Mouse (Mus musculus) right cerebral cortex, postnatal 4 days (tissue): ENCODE measurements around the gene Grb10.

ENCODE experiments used
- DNase-seq: peaks from one replicate; pipeline ENCODE4 v3.0.0-alpha.2; 2022

Grb10 gene

GRCm38 (mm10) chr11:12038470-12038985 lies at the start of gene Grb10:
Grb10 (minus strand) TSS chr11:12038683.
- DNase-seq = no peak

DNA sequence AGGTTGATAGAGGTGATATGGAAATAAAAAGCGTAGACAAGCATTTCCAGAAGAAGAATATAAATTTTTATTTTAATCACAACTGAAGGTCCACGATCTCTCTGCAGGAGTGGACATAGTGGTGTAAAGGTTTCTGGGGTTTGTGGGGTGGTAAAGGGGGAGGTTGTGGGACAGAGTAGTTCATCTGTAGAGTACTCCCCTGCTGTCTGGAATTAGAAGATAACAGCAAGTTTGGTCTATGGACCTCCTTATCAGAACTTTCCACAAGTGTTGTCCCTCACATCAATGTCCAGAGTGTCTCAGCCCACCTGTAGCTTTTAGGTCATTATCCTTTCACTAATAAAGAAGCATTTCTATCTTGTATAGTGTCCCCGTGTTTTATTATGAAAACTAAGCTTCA lies 43.2 kb upstream of the Grb10 start:
- no peak for DNase-seq

- DNase-seq = no peak
Observed at GRCm38 (mm10) chr11:12079231-12079630, 40.7 kb upstream of the Grb10 start.

GRCm38 (mm10) chr11:12075449-12075848 lies 37.0 kb upstream of the Grb10 start:
- DNase-seq = no peak

DNA sequence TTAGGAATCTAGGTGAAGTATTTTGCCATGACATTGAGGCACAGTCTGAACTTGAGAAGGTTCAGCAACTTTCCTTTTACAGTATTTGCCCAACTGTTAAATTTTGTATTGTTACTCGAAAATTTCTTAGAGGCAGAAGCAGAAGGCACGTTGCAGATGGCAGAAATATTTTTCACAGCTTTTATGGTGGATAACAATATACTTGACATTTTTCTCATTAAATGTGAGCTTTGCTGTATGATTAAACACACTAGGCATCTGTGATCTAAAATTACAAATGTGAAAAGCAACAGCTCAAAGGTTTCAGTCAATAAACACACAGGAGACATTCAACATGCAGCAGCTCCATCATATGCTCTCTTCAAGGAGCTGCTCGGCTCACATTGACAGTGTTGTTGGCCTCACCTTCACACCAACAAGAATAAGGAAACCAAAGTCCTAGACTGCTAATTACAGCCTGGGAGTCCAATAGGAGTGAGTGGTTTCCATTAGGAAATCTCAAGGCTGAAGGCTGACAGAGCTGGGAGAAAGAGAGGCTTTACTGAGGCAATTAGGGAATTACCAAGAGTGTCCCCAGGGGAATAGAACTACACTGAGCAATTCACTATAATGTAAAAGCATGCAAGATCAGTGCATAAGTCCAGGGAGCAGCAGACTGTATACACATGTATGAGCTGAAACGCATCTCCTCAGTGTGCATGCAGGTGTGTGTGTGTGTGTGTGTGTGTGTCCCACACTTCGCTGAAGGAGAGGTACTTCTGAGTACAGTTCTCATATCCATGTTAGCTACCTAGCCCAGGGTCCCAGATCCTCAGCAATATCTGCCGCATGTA lies 35.1 kb upstream of the Grb10 start:
- no peak for DNase-seq

GRCm38 (mm10) chr11:12072322-12072721 lies 33.8 kb upstream of the Grb10 start:
- no peak for DNase-seq

DNA sequence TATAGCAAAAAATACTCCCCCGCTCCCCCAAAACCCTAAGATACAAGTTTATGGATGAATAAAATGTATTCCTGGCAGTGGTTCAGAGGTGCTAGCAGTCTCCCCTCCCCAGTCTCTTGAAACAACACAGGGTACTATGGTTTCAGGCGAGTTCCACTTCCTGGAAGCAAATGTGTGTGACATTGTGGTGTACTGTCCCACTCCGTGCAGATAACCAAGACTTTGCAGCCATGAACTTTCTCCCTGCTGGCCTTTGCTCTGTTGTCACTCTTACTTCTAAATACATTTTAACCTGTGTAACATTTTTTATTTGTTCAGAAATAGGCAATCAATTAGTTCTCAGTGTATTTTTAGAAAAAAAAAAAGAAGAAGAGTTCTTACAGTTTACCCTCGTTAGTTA lies 20.5 kb upstream of the Grb10 start:
- no peak for DNase-seq

DNA sequence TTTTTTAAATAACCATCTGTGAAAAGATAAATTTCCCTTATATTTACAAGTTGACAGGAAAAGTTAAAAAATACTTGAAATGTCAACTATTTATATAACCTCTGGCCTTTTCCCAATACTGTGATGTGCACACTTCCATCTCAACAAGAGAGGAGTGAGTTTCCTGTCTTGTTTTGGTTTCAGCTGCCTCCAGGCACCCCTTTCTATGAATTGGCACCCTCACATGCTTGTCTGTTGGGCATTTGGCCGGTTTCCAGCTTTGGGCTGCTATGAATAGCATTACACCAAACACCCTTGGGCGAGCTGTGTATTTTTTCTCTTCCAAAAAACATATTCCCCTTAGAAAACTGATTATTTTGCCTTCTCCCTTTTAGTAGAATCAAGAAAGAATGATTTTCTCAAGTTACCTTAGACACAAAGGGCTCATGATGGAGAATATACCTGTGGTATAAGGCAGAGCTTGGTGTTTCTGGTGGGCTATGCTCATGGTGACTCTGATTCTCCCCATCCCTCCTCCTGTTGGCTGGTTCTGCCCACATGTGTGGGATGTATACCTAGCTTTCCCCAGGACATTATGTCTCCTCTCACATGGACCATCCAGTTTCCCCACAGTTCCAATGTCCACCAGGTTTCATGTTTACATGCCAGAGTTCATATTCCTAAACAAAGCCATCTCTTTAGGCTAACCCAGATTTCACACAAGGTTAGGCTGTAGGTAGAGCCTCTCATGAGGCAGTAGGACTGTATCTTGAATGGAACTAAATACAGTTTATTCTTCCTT lies 10.3 kb upstream of the Grb10 start:
- DNase-seq = peak; percentile 45

- DNase-seq = no peak
Observed at GRCm38 (mm10) chr11:12048135-12048534, 9.7 kb upstream of the Grb10 start.

- DNase-seq = no peak
Observed at GRCm38 (mm10) chr11:12044245-12044644, 5.8 kb upstream of the Grb10 start.

- no peak for DNase-seq
Observed at GRCm38 (mm10) chr11:12041787-12042186, 3.3 kb upstream of the Grb10 start.

DNA sequence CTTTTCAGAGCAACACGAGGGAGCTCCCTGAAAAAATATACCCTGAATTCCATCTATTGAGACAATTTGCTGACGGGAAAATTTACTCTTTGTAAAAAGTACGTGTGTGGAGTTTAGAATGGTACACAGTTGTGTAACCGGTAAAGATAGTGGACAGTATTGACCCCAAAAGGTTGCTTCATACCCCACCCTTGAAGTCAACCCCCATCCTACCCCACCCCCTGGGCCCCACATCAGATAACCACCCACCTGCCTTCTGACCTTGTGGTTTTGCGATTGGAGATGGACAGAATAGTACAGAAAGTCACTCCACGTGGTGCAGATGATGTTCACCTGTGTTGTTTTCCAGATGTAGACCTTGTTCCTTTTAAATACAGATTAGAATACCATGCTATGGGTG lies 2.9 kb upstream of the Grb10 start:
- no peak for DNase-seq

- DNase-seq = no peak
Observed at GRCm38 (mm10) chr11:12040391-12040790, 1.9 kb upstream of the Grb10 start.

- no peak for DNase-seq
Observed at GRCm38 (mm10) chr11:12039748-12040147, 1.3 kb upstream of the Grb10 start.

DNA sequence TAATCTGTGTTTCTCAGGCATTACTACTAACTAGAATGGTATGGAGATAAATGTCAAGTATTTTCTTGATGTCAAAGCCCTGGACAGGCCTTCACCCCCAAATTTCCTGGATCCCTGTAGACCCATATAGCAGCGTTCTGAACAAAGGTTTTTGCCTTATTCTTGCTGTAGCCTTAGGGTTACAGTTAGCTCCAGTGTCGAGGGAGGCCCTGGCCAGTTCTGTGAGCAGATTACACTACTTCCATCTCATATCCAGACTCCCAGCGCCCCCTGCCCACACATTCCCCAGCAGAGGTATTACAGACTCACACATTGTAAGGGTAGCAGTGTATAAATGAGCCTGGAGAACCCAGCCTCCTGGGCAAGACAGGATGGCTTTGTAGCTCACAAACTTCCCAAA lies 615 bp upstream of the Grb10 start:
- DNase-seq = no peak

- no peak for DNase-seq
Observed at GRCm38 (mm10) chr11:12037689-12038469, 604 bp downstream of the Grb10 start.

DNA sequence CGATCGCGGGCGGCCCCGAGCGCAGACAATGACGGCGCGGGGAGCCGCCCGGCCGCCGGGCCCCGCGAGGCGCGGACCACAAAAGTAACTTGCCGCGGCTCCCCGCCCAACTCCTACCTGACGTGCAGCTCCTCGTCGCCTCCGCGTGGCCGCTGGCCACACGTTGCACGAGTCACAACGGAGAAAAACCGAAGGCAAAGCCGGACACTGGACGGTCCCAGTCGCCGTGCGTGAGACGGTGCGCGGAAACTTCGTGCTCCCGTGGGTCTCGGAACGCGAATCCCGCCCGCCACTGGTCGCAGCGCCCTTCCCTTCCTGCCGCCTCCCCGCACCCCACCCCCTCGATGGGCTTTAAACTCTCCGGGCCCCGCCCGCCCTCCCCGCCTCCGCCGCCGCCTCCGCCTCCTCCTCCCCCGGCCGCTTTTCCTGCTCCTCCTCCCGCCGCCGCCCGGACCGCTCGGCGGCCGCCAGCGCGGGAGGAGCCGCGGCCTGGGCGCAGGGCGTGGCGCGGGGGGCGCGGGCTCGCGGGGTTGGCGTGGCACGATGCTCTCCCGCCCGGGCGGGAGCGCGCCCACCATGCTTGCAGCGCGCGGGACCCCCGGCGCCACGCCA lies 1.3 kb downstream of the Grb10 start:
- peak; percentile 12 for DNase-seq

- peak; percentile 6 for DNase-seq
Observed at GRCm38 (mm10) chr11:12035916-12036910, 2.3 kb downstream of the Grb10 start.

DNA sequence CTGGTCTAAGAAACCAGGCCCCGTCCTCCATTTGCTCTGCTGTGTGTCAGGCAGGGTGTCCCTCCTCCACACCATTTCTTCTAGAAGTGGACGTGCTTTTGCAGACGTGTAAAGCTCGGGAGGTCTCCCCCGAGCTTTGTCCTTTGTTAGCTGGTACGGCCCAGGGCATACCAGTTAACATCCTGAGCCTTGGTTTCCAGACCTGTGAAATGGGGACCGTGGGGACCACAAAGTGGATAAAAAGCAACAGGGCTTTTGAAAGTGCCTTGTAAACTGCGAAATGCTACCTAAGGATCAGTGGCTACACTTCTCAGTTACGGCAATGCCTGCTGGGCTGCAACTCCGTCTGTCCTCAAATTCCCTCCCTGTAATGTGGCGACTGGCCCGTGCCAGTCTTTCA lies 3.2 kb downstream of the Grb10 start:
- no peak for DNase-seq

GRCm38 (mm10) chr11:12034781-12035180 lies 3.7 kb downstream of the Grb10 start:
- no peak for DNase-seq

GRCm38 (mm10) chr11:12034371-12034770 lies 4.1 kb downstream of the Grb10 start:
- DNase-seq = no peak
